Mouse (Mus musculus): Measurements from ENCODE around the gene Txnrd2.

Txnrd2 gene

DNA sequence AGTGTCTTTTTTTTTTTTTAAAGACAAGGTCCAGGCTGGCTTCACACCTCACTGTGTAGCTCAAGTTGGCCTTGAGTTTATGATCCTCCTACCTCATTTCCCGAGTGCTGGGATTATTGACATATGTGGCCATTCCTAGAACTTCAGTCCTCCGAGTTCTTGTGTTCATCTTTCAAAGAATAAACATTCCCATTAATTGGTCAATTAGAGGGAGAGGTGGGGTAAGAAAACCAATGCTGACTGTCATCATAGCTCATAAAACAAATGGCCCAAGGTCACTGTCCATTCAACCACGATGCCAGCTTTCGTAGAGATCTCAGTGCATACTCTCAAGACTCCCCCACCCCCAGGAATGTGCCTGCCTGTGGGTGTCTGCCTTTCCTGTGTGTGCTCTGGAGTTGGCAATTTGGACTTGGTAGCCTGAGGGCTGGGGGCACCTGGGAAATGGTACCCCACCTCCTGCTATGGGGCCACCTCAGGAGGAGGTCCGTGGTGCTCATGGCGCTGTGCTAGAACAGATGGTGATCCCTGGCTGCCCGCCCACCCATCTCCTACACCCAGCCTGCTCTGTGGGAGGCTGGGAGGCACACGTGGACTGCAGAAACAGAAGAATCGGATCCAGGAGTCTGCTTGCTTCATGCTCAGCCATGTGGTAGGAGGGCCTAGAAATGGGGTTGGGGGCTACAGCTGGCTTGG, 25.4 kb downstream of the Txnrd2 start:
- peak; percentile 77 to 86 for DNase-seq (ENCODE audit: low spot score in 2 of 2)

- no peak for DNase-seq (ENCODE audit: low spot score in 2 of 2)
These were observed 26.2 kb downstream of the Txnrd2 start for GRCm38 (mm10) chr16:18452361-18452862.

DNA sequence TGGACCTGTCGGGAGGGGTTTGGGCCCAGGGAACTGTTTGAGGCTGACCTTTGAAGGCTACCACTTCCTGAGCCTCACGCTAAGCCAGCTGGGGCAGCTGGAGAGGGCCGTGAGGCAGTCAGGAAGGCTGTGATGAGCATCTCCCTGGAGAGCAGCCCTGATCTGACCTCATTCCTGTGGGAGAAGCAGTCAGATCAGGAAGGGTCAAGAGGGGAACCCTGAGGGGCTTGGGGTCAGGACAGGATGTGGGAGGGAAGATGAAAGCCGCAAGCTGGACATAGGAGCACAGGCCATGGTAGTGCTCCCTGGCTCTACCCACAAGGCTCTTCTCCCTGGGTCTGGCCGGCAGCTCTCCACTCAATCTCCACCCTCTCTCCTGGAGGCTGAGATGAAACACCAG, 27.7 kb downstream of the Txnrd2 start:
- no peak for DNase-seq (ENCODE audit: low spot score in 2 of 2)

GRCm38 (mm10) chr16:18455407-18455806, 29.2 kb downstream of the Txnrd2 start:
- no peak for DNase-seq (ENCODE audit: low spot score in 2 of 2)

DNA sequence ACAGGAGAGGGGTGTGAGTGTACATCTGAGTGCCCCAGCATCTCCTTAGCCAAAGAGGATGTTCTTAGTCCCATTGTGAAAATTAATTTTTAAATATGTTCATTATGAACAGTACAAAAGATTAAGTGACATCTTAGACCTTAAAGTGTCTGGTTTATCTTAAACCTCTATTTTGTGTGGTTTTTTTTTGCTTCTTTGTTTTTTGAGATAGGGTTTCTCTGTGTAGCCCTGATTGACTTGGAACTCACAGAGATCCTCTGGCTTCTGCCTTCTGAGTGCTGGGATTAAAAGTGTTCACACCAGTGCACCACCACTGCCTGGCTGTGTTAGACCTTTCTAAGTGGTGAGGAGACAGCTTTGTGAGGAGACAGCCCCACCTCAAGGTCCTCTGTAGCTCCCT, 32.5 kb downstream of the Txnrd2 start:
- no peak for DNase-seq (ENCODE audit: low spot score in 2 of 2)

DNA sequence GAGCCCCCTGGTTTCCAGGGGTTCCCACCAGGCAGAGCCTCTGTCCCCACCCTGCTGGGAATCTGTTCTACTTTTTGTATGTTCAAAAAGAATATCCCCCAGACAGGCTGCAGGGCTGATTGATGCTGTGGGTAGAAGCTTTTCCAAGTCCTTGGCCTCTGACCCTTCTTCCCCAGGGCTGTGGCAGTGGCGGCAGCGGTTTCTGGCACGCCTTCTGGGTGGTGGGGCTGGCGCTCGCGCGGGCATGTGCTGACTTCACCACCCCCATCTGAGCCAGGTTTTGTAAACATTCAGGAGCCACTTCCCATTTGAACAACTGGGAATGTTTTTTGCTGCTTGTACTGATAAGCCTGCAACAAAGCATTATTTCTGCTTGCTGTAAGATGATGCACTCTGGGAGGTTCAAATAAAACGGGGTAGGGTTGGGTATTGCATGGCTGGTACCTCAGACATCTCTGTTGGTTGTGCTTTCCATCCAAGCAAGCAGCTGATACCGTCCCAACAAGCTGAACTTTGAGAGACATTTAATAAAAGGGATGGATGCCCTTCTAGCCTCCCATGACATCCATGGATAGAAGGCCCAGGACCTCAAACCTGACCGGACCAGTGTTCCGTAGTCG, 33.3 kb downstream of the Txnrd2 start:
- DNase-seq (ENCODE audit: low spot score in 2 of 2), result no peak

GRCm38 (mm10) chr16:18459955-18460370, 33.8 kb downstream of the Txnrd2 start:
- peak; percentile 50 to 56 for DNase-seq (ENCODE audit: low spot score in 2 of 2)

- DNase-seq (ENCODE audit: low spot score in 2 of 2), result no peak
These were observed 34.6 kb downstream of the Txnrd2 start for GRCm38 (mm10) chr16:18460826-18461225.

DNA sequence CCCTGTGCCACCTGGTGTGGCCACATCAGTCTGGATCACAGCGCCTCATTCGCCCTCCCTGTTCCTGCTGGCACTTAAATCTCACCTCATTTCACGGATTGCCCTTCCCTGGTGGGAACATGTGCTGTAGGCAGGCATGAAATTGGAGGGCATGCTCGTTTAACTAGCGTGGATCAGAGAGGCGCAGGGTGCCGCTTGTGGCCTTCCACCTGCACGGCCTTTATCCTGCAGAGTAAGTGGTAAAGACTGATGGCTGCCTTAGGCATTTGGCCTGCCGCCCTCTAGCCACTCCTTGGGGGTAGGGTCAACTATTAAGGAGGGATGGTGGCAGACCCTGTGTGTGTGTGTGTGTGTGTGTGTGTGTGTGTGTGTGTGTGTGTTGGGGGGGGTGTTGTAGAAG, 35.8 kb downstream of the Txnrd2 start:
- DNase-seq (ENCODE audit: low spot score in 2 of 2), result no peak

DNA sequence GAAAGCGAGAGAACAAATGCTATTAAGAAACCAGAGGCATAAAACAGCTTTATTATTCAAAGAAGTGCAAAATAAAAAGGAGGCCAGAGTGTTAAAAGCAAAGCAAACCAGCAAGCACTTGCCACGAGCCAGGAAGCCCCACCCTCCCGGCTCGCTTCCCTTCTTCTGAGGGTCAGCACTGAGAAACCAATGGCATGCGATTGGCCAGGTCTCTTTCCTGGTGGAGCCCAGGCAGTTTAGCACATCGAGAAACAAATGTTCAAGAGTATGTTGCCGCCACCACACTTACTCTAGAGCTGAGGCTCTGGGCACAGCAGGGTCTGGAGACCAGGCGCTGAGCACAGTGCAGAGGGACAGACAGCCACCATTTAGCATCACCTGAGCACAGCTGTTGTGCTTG, 36.4 kb downstream of the Txnrd2 start:
- no peak for DNase-seq (ENCODE audit: low spot score in 2 of 2)

GRCm38 (mm10) chr16:18464271-18464670, 38.1 kb downstream of the Txnrd2 start:
- DNase-seq (ENCODE audit: low spot score in 2 of 2), result no peak

DNA sequence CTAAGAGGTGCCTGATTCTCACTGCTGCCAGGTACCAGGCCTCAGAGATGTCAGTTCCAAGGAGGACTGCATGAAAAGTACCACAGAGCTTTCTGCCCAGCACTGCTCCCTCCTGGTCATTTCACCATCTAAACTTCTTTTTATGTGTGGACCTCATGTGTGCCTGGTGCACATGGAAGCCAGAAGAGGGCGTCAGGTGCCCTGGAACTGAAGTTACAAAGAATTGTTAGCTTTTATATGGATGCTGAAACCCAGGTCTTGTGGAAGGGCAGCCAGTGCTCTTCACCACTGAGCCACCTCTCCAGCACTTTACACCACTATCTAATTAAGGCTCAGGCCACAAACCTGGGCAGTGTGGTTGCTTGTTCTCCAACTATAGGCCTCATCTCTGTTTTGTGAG, 44.6 kb downstream of the Txnrd2 start:
- peak in 1 of 2 experiments; percentile 9 for DNase-seq (ENCODE audit: low spot score in 2 of 2)

DNA sequence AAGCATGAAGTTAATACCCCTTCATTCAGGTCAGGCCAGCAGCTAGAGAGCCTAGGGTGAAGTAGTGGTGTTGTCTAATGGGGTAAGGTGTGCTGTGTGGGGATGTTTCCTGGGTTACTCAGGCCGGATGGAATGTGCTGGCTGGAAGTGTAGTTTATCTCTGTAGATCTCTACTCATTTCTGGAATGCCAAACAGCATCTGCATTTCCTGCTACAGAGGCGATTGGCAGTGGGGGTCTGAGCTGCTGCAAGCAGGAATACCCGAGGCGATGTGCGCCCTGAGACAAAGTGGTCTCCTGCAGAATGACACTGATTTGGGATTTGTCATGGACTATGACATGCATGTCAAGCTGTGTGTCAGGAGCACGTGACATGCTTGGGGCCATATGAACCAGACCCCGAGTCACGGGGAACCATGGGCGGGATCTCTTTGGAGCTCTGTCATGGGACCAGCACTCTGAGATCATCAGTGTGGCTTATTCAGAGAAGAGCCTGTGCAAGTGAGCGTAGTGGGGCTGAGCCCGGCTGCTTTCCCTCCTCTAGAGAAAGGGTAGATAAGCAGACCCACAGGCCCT, 45.3 kb downstream of the Txnrd2 start:
- DNase-seq (ENCODE audit: low spot score in 2 of 2), result peak in 1 of 2 experiments; percentile 9

GRCm38 (mm10) chr16:18471976-18472375, 45.8 kb downstream of the Txnrd2 start:
- DNase-seq (ENCODE audit: low spot score in 2 of 2), result peak in 1 of 2 experiments; percentile 17

DNA sequence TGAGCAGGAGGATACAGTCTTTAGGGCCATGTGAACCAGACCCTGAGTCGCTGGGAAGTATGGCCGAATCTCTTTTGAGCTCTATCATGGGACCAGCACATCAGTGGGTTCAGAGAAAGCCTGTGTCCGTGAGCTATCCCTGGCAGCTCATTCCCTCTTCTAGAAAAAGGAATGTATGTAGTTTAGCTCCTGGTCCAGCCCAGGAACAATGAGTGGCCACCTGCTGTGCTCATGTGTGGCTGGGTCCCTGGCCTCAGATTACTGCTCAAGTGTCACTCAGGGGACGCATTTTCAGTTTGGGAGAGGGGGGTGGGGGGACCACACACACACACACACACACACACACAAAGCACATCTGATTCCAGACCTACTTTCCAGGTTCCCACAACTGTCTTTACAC, 46.2 kb downstream of the Txnrd2 start:
- DNase-seq (ENCODE audit: low spot score in 2 of 2), result peak in 1 of 2 experiments; percentile 6

DNA sequence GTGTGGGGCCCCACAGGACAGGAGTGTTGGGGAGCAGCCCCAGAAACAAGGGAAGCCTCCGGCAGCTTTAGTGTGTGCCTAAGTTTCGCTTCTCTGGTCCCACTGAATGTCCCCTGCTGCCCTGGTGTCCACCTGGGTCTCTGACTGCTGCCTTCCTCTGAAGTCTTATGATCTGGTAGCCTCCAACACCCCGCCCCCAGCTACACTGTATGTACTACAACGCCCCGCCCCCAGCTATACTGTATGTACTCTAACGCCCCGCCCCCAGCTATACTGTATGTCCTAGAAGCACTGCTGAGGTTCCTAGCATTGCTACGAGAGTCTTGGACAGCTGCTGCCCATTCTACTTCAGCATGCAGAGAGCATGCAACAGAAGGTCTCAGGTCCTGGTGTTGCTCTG, 46.8 kb downstream of the Txnrd2 start:
- DNase-seq (ENCODE audit: low spot score in 2 of 2), result peak in 1 of 2 experiments; percentile 11

DNA sequence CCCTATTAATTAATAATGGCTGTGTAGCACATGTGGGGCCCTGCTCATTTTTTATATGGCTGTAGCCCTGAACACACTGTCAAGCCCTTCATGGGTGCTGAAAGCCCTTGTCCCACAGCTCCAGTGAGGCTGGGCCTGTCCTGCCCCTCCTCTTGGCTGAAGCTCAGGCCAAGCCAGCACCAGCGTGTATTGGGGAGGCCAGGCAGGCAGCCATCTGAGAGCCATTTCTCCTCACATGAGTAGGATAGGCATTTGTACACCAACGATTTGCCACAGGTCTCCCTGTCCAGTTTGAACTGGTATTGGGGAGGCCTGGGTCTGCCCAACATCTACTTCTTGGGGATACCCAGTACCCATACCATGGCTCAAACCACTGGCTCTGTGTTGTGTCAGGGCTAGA, 47.8 kb downstream of the Txnrd2 start:
- peak in 1 of 2 experiments; percentile 4 for DNase-seq (ENCODE audit: low spot score in 2 of 2)

GRCm38 (mm10) chr16:18477996-18478395, 51.8 kb downstream of the Txnrd2 start:
- DNase-seq (ENCODE audit: low spot score in 2 of 2), result peak in 1 of 2 experiments; percentile 9

DNA sequence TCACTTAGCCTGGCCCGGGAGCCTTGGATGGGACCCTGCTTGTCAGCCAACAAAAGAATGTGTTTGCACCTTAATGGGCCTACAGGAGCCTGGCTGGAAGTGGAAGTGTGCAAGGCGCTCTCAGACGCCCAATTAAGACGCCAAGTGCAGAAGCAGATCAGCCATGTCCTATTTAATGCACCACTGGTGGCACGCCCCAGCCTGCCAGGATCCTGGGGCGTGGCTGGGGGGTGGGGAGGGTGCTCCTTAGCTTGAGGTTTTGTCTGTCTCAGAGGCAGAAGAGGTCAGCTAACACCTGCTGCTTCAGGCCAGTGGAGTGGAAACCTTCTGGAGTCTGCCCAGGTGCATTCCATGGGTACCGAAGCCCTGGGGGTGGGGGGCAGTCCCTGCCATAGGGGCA, 53.5 kb downstream of the Txnrd2 start:
- peak in 1 of 2 experiments; percentile 13 for DNase-seq (ENCODE audit: low spot score in 2 of 2)

DNA sequence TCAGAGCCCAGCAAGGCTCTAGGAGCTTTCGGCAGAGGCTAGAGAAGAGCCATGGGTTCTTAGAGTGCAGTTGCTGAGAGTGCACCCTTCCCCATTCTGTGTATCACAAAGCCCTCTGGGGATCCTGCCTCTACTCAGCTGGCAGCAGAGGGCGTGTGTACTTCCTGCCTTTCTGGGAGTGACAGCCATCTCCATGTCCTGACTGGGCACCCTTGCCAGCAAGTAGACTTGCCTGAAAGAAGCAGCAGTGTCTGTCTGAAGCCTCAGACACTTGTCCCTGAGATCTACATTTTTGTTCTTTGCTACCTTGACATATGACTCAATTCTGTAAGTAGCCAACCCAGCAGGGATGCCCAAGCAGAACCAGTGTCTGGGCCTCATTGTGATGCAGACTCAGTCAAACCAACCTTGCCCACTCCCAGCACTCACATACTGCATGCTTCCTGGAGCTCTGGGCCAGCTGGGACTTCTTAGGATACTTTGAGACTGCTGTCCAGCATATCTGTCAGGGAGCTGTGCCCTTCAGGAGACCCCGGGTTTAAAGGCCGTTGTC, 54.8 kb downstream of the Txnrd2 start:
- DNase-seq (ENCODE audit: low spot score in 2 of 2), result peak in 1 of 2 experiments; percentile 16

GRCm38 (mm10) chr16:18482431-18482830, 56.2 kb downstream of the Txnrd2 start:
- DNase-seq (ENCODE audit: low spot score in 2 of 2), result no peak

DNA sequence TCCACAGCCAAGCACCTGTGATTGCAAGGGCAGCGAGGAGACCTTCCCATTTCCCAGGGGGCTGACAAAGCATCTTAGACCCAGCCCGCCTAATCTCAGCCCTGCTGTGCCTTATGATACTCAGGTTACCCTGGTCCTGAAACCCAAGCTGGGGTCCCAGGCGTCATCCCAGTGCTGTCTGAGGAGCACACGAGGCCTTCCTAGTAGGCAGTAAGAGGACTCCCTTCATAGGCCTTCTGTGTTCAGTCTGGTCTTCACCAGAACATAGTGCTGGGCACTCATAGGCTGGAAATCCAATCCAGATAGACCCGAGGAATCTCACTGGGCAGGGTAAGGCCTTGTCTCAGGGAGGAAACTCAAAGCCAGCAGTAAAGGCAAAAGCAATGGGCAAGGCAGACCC, 57.7 kb downstream of the Txnrd2 start:
- peak in 1 of 2 experiments; percentile 6 for DNase-seq (ENCODE audit: low spot score in 2 of 2)

GRCm38 (mm10) chr16:18484386-18484785, 58.2 kb downstream of the Txnrd2 start:
- DNase-seq (ENCODE audit: low spot score in 2 of 2), result peak in 1 of 2 experiments; percentile 12

Measured in right cerebral cortex, postnatal 10 days (tissue).